Mouse (Mus musculus) cerebellum, postnatal 14 days (tissue): ENCODE data around the gene Traf3ip3.

Experiments used
- DNase-seq, 2 experiments: peaks; one replicate each; pipeline ENCODE4 v3.0.0; 2021; ENCODE audit warnings: mixed read lengths in 2 of 2

Traf3ip3 gene

GRCm38 (mm10) chr1:193157111-193157492 lies 44.4 kb downstream of the Traf3ip3 start:
- no peak for DNase-seq

- no peak for DNase-seq
Observed at GRCm38 (mm10) chr1:193156316-193157110, 45.0 kb downstream of the Traf3ip3 start.

- no peak for DNase-seq
Observed at GRCm38 (mm10) chr1:193153561-193153960, 47.9 kb downstream of the Traf3ip3 start.

GRCm38 (mm10) chr1:193152872-193153271 lies 48.6 kb downstream of the Traf3ip3 start, which contains the start of gene Irf6:
Gene Irf6, plus strand, starts transcription at chr1:193153111.
- DNase-seq, result no peak

- DNase-seq, result no peak
Observed at GRCm38 (mm10) chr1:193151134-193151533, 50.4 kb downstream of the Traf3ip3 start.

- peak; percentile 54 to 55 for DNase-seq
Observed at GRCm38 (mm10) chr1:193149231-193149630, 52.3 kb downstream of the Traf3ip3 start.

- no peak for DNase-seq
Observed at GRCm38 (mm10) chr1:193146416-193146815, 55.1 kb downstream of the Traf3ip3 start.

GRCm38 (mm10) chr1:193145101-193145500 lies 56.4 kb downstream of the Traf3ip3 start:
- no peak for DNase-seq

GRCm38 (mm10) chr1:193144516-193144915 lies 57.0 kb downstream of the Traf3ip3 start:
- no peak for DNase-seq

GRCm38 (mm10) chr1:193142517-193143062 lies 58.9 kb downstream of the Traf3ip3 start:
- DNase-seq, result no peak

GRCm38 (mm10) chr1:193141118-193141517 lies 60.4 kb downstream of the Traf3ip3 start:
- no peak for DNase-seq

GRCm38 (mm10) chr1:193138669-193139068 lies 62.8 kb downstream of the Traf3ip3 start:
- DNase-seq, result no peak

GRCm38 (mm10) chr1:193138087-193138486 lies 63.4 kb downstream of the Traf3ip3 start:
- no peak for DNase-seq

GRCm38 (mm10) chr1:193133726-193134125 lies 67.8 kb downstream of the Traf3ip3 start:
- DNase-seq, result no peak

GRCm38 (mm10) chr1:193132385-193132784 lies 69.1 kb downstream of the Traf3ip3 start:
- DNase-seq, result no peak

GRCm38 (mm10) chr1:193131311-193131948 lies 70.1 kb downstream of the Traf3ip3 start:
- no peak for DNase-seq

- no peak for DNase-seq
Observed at GRCm38 (mm10) chr1:193130839-193131238, 70.7 kb downstream of the Traf3ip3 start.

GRCm38 (mm10) chr1:193130456-193130825 lies 71.1 kb downstream of the Traf3ip3 start:
- DNase-seq, result no peak

GRCm38 (mm10) chr1:193129786-193130455 lies 71.6 kb downstream of the Traf3ip3 start, which contains the start of gene Diexf:
Gene Diexf, minus strand, starts transcription at chr1:193130272.
- peak; percentile 99 to 100 for DNase-seq

- no peak for DNase-seq
Observed at GRCm38 (mm10) chr1:193129321-193129720, 72.2 kb downstream of the Traf3ip3 start.

- no peak for DNase-seq
Observed at GRCm38 (mm10) chr1:193128055-193128454, 73.4 kb downstream of the Traf3ip3 start.

- no peak for DNase-seq
Observed at GRCm38 (mm10) chr1:193125835-193126234, 75.7 kb downstream of the Traf3ip3 start.
